Mouse (Mus musculus) yolk sac, embryonic 10.5 days (tissue): ENCODE measurements around the gene Glycam1.
"Not testable (repeated sequence)": the region's sequence is repeated elsewhere in the genome, so short reads cannot be mapped to it uniquely, and the experiment has no call there.

Experiments used
- DNase-seq: peaks from one replicate; pipeline ENCODE4 v3.0.0-alpha.2; 2017; ENCODE audit warnings: low spot score

The Glycam1 gene

GRCm38 (mm10) chr15:103564981-103565380 is at the start of gene Glycam1:
Glycam1 (minus strand) TSS chr15:103565081.
- no peak for DNase-seq

GRCm38 (mm10) chr15:103604481-103604880 is 39.6 kb upstream of the Glycam1 start:
- DNase-seq, result no peak

GRCm38 (mm10) chr15:103590779-103591178 is 25.9 kb upstream of the Glycam1 start:
- no peak for DNase-seq

GRCm38 (mm10) chr15:103587752-103588151 is 22.9 kb upstream of the Glycam1 start:
- DNase-seq, result not testable (repeated sequence)

GRCm38 (mm10) chr15:103585876-103586275 is 21.0 kb upstream of the Glycam1 start:
- DNase-seq, result peak; percentile 7

- no peak for DNase-seq
These were observed 12.7 kb downstream of the Glycam1 start for GRCm38 (mm10) chr15:103552096-103552690.

- no peak for DNase-seq
These were observed 13.8 kb downstream of the Glycam1 start for GRCm38 (mm10) chr15:103551053-103551452.

- no peak for DNase-seq
These were observed 15.4 kb downstream of the Glycam1 start for GRCm38 (mm10) chr15:103549475-103549874.

GRCm38 (mm10) chr15:103547983-103548382 is 16.9 kb downstream of the Glycam1 start:
- DNase-seq, result no peak

GRCm38 (mm10) chr15:103542526-103542925 is 22.4 kb downstream of the Glycam1 start:
- no peak for DNase-seq

- DNase-seq, result no peak
These were observed 24.2 kb downstream of the Glycam1 start for GRCm38 (mm10) chr15:103540646-103541045.

GRCm38 (mm10) chr15:103539259-103539658 is 25.6 kb downstream of the Glycam1 start:
- no peak for DNase-seq

- peak; percentile 34 for DNase-seq
These were observed 27.1 kb downstream of the Glycam1 start, which contains the start of gene Ppp1r1a for GRCm38 (mm10) chr15:103537822-103538213. Ppp1r1a (minus strand) TSS chr15:103538003.

- DNase-seq, result no peak
These were observed 27.7 kb downstream of the Glycam1 start for GRCm38 (mm10) chr15:103537011-103537821.

GRCm38 (mm10) chr15:103536456-103536855 is 28.4 kb downstream of the Glycam1 start:
- no peak for DNase-seq

- no peak for DNase-seq
These were observed 29.1 kb downstream of the Glycam1 start for GRCm38 (mm10) chr15:103535786-103536185.

GRCm38 (mm10) chr15:103535030-103535429 is 29.9 kb downstream of the Glycam1 start:
- no peak for DNase-seq

- DNase-seq, result no peak
These were observed 30.7 kb downstream of the Glycam1 start for GRCm38 (mm10) chr15:103534054-103534620.

GRCm38 (mm10) chr15:103530372-103530771 is 34.5 kb downstream of the Glycam1 start:
- DNase-seq, result peak; percentile 33

GRCm38 (mm10) chr15:103523156-103523555 is 41.7 kb downstream of the Glycam1 start:
- DNase-seq, result no peak

GRCm38 (mm10) chr15:103522458-103523099 is 42.3 kb downstream of the Glycam1 start:
- DNase-seq, result no peak
